Mouse (Mus musculus) E14TG2a.4 (cell line): Measurements from ENCODE around the gene Trpm3.

Experiments used
- CTCF ChIP-seq: conservative IDR thresholded peaks from 2 replicates; pipeline ENCODE4 v1.5.1; 2014; ENCODE audit warnings: low read length
- POU5F1 ChIP-seq: IDR thresholded peaks from 2 replicates; pipeline ENCODE4 v1.6.1; 2014; ENCODE audit warnings: low read length, borderline replicate concordance

DNA sequence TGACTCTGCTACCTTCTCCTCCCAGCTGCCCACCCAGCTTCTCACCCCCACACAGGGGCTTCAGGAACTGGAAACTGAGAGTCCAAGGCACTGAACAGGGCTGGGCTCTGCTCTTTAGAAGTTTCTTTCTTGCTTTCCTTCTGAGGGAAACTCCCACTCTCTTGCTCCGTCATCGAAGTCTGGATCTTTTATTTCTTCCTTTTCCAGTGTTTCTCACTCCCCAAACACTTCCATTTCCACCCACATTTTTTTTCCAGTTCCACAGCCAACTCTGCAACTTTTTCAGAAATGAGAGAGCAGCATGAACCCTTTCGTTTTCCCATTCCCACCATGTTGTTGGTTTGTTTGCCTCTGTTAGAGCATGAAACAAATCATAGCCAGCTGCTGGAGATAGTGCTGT, 650.9 kb downstream of the Trpm3 start:
- no peak for TF ChIP-seq CTCF
- no peak for TF ChIP-seq POU5F1
